Mouse (Mus musculus): Measurements from ENCODE around the gene Cobl.

- TF ChIP-seq GATA1 (IDR thresholded peaks at IDR 0.05; ENCODE audit: low read length) (no peak), TAL1 (IDR thresholded peaks at IDR 0.05; ENCODE audit: low read length) (no peak)
Observed at GRCm38 (mm10) chr11:12493791-12494190, 29.0 kb upstream of the Cobl start.
